Mouse (Mus musculus) lung, embryonic 16.5 days (tissue): Measurements from ENCODE around the gene Sgcb. TPM values are rescaled to one million over a fixed set of nuclear protein-coding genes. Genes with fewer than 3 reads are reported as not detected.
A peak's percentile ranks its signal among the peaks of the same experiment; 100 is the strongest.

Experiments used
- ATAC-seq: fragments of 200-750 bp; cut with Nextera tagmentation; 2 replicates; pipeline ENCODE4 v1.8.0; 2017; ENCODE audit warnings: low read depth, mild to moderate bottlenecking, moderate library complexity
- H3K27ac ChIP-seq: fragments of 300-500 bp; sonication (generic); 2 replicates; pipeline ENCODE4 v1.5.1; 2014; ENCODE audit warnings: mild to moderate bottlenecking, control low read depth, low read length
- H3K27me3 ChIP-seq: fragments of 300-500 bp; sonication (generic); 2 replicates; pipeline ENCODE4 v1.6.1; 2014; ENCODE audit warnings: low read depth, low read length, mixed read lengths; ENCODE audit not compliant: control insufficient read depth, insufficient read depth
- H3K36me3 ChIP-seq: fragments of 300-500 bp; sonication (generic); 2 replicates; pipeline ENCODE4 v1.6.1; 2014; ENCODE audit warnings: low read length; ENCODE audit not compliant: control insufficient read depth, insufficient read depth
- H3K4me1 ChIP-seq: fragments of 300-500 bp; sonication (generic); replicated peaks from 2 replicates; pipeline ENCODE4 v1.6.1; 2014; ENCODE audit warnings: low read length, mixed read lengths; ENCODE audit not compliant: control insufficient read depth, insufficient read depth
- H3K4me2 ChIP-seq: fragments of 300-500 bp; sonication (generic); 2 replicates; pipeline ENCODE4 v1.6.1; 2014; ENCODE audit warnings: low read depth, low read length, control low read depth
- H3K4me3 ChIP-seq: fragments of 300-500 bp; sonication (generic); 2 replicates; pipeline ENCODE4 v1.5.1; 2014; ENCODE audit warnings: mild to moderate bottlenecking, low read length, control low read depth
- H3K9ac ChIP-seq: fragments of 300-500 bp; sonication (generic); 2 replicates; pipeline ENCODE4 v1.6.1; 2014; ENCODE audit warnings: low read length, control low read depth
- H3K9me3 ChIP-seq: fragments of 300-500 bp; sonication (generic); 2 replicates; pipeline ENCODE4 v1.6.1; 2016; ENCODE audit warnings: low read length; ENCODE audit not compliant: control insufficient read depth
- WGBS: fragments of 180-500 bp; shearing (Covaris S2); extraction: QIAGEN DNeasy Blood & Tissue Kit; methylation state at CpG from one replicate; pipeline ENCODE4 v1.1.7; 2014; 5-methylcytosine and 5-hydroxymethylcytosine counted together
- polyA plus RNA-seq: library from polyadenylated mRNA; unstranded; fragments of >200 nt; fragmentation: Nextera tagmentation; extraction: Ambion mirVana; gene quantifications from 2 replicates; pipeline ENCODE4 v1.2.1, GENCODE M21; 2015

Sgcb gene
- polyA plus RNA-seq, 1 experiment from 2014 or later = 33.7 TPM

DNA sequence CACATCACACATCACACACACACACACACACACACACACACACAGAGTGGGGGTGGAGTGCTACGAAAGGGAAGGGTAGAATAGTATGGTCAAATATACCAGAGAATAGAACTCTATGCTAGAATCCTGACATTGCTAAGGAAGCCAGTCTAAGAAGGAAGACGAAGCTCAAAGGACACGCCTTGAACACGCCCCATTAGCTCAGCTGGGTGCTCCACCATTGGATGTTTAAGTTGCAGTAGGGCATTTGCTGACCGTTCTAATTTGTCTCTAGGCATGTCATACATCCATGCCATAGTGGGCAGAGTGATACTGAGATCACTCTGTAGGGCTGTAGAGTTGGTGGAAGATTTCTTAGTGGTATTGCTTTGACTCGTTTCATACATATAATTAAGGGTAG is 35.6 kb upstream of the Sgcb start:
- no peaks in the 10 kb centered on the region for H3K4me1 ChIP-seq
- H3K9ac ChIP-seq = no peak overlapping the region
- no peak overlapping the region for H3K4me3 ChIP-seq
- ATAC-seq = no peak
- H3K36me3 ChIP-seq = no peaks in the 10 kb centered on the region
- H3K27ac ChIP-seq = no peak overlapping the region
- no peak overlapping the region for H3K4me2 ChIP-seq
- H3K27me3 ChIP-seq = no peaks in the 10 kb centered on the region
- no peaks in the 10 kb centered on the region for H3K9me3 ChIP-seq
- WGBS = 78% methylated on average over 6 of the region's 6 CpGs

- Histone ChIP-seq H3K27me3 (no peaks in the 10 kb centered on the region), H3K9me3 (no peaks in the 10 kb centered on the region), H3K27ac (no peak overlapping the region), H3K36me3 (no peaks in the 10 kb centered on the region), H3K4me1 (no peaks in the 10 kb centered on the region), H3K4me3 (peak overlapping the region; percentile 26; the same call in 1 of the 2 replicates), H3K9ac (no peak overlapping the region), H3K4me2 (peak overlapping the region; percentile 42)
- ATAC-seq = no peak; the same call in 1 of the 2 replicates
- 54% methylated on average over 13 of the region's 13 CpGs for WGBS
Observed at GRCm38 (mm10) chr5:73676626-73677025, 29.0 kb upstream of the Sgcb start.

DNA sequence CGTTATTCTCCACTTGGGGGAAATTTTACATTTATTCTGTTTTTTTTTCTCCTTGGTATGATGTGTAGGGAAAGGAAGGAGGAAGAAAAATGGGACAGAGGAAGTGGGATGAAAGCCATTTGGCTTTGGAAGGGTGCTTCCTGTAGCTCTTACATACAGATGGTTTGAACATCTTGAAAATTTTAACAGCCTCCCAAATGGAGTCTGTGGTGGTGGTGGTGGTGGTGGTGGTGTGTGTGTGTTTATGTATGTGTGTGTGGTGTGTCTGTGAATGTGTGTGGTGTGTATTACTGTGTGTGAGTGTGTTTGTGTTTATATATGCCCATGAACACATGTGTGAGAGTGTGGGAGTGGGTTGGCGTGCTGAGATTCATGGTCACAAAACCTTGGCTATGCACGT is 28.0 kb upstream of the Sgcb start:
- no peak overlapping the region for H3K9ac ChIP-seq
- H3K4me2 ChIP-seq = no peak overlapping the region
- H3K4me3 ChIP-seq = no peak overlapping the region
- H3K4me1 ChIP-seq = no peaks in the 10 kb centered on the region
- ATAC-seq = no peak
- no peaks in the 10 kb centered on the region for H3K27me3 ChIP-seq
- no peaks in the 10 kb centered on the region for H3K36me3 ChIP-seq
- H3K27ac ChIP-seq = no peak overlapping the region
- 73% methylated on average over 3 of the region's 3 CpGs for WGBS
- H3K9me3 ChIP-seq = no peaks in the 10 kb centered on the region

- no peaks in the 10 kb centered on the region for H3K4me1 ChIP-seq
- H3K9ac ChIP-seq = no peak overlapping the region
- H3K36me3 ChIP-seq = no peaks in the 10 kb centered on the region
- H3K4me2 ChIP-seq = no peak overlapping the region
- H3K9me3 ChIP-seq = no peaks in the 10 kb centered on the region
- ATAC-seq = no peak
- H3K27me3 ChIP-seq = no peaks in the 10 kb centered on the region
- no peak overlapping the region for H3K27ac ChIP-seq
- no peak overlapping the region for H3K4me3 ChIP-seq
- WGBS = 47% methylated on average over 26 of the region's 26 CpGs
Observed at GRCm38 (mm10) chr5:73669386-73669785, 21.8 kb upstream of the Sgcb start.

DNA sequence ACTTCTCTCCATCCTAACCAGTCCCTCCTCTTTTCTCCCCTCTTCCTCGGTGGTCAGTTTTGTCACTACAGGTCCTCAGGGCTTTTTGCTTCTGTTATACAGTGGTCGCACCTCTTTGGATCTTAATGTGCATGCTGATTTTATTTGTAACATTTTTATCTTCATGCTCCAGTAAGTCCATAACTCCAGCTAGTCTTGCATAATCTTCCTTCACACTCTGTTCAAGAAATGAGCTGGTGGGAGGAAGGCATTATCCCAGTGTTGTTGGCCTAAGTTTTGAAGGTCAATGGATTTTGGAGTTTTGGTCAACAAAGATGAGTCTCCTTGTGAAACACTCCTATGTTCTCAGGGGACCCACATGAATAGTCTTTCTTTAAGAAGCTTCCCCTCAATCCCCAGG is 20.3 kb upstream of the Sgcb start:
- Histone ChIP-seq H3K27ac (no peak overlapping the region), H3K4me2 (no peak overlapping the region), H3K9me3 (no peaks in the 10 kb centered on the region), H3K9ac (no peak overlapping the region), H3K36me3 (no peaks in the 10 kb centered on the region), H3K4me1 (no peaks in the 10 kb centered on the region), H3K4me3 (no peak overlapping the region), H3K27me3 (no peaks in the 10 kb centered on the region)
- 65% methylated on average over 2 of the region's 2 CpGs for WGBS
- no peak for ATAC-seq

- Histone ChIP-seq H3K4me1 (no peaks in the 10 kb centered on the region), H3K27ac (no peak overlapping the region), H3K9me3 (no peaks in the 10 kb centered on the region), H3K9ac (no peak overlapping the region), H3K27me3 (no peaks in the 10 kb centered on the region), H3K4me2 (no peak overlapping the region), H3K36me3 (no peaks in the 10 kb centered on the region), H3K4me3 (no peak overlapping the region)
- 60% methylated on average over 2 of the region's 2 CpGs for WGBS
- ATAC-seq = no peak
Observed at GRCm38 (mm10) chr5:73666695-73667094, 19.1 kb upstream of the Sgcb start.

GRCm38 (mm10) chr5:73651855-73652201 is 4.2 kb upstream of the Sgcb start:
- 0% methylated on average over 4 of the region's 4 CpGs for WGBS
- no peak; the same call in 1 of the 2 replicates for ATAC-seq
- H3K9ac ChIP-seq = no peak overlapping the region
- peaks cover 23% of the 10 kb centered on the region for H3K4me1 ChIP-seq
- no peaks in the 10 kb centered on the region for H3K9me3 ChIP-seq
- H3K4me3 ChIP-seq = peak overlapping the region; percentile 63
- H3K27me3 ChIP-seq = peaks cover 45% of the 10 kb centered on the region
- H3K27ac ChIP-seq = no peak overlapping the region
- peak overlapping the region; percentile 100 for H3K4me2 ChIP-seq
- H3K36me3 ChIP-seq = no peaks in the 10 kb centered on the region

DNA sequence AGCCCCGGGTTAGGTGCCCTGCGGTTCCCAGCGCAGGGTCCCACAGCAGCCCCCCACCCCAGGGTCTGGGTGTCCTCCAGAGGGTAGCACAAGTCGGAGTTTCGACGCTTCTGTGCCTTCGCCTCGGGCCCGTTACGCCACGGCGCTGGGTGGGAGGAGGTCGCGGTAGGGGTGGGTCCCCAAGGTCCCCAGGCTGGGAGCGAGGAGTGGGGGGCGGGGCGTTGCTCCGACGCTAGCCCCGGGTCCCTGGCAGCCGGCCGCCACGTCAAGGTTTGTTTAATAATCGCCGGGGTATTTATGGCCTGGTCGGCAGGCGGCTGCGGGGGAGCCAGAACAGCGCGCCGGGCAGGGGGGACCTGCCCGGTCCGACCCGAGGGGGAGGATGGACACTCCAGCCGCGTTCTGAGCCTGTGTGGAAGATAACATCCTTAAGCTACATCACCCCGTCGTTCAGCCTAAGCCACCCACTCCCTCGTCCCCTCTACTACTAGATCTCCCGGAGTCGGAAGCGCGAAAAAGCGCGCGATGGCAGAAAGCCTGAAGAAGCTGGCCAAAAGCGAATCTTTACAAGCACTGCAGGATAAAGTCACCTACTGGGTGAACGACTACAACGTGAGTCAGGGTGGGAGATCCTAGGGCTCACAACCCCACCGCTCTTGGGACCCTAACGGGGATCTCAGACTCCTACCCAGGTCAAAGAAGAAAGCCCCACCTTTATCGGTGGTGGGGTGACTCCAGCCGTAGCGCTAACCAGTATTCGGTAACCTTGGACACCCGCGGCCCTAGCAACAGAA is 3.7 kb upstream of the Sgcb start, which contains the start of gene Spata18:
Spata18 (plus strand) TSS at position 319 of the 794 bp plus-strand sequence.
- H3K27me3 ChIP-seq = peaks cover 45% of the 10 kb centered on the region
- ATAC-seq = peak; percentile 44

DNA sequence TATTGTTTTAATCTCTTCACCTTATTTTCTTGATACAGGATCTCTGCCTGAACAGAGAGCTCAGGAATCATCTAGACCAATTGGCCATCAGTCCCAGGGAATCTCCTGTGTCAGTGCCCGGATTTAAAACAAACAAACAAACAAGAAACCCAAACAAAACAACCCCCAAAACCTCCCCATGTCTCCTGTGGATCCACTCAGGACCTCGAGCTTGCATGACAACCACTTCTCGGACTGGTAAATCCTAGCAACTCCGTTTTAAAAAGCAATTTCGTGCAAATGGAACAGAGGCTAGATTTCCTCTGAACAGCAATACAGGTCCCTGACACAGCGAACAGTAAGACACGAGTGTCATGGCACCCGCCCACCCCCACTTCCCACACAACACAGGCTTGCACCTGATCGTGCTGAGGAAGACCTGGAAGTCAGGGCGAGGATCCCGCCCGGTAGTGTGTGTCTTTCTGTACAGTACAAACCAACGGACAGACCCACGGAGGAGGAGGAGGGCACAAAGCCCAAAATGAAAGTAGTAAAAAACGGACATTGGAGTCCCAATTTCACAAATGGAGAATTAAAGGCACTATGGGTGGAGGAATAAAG is 2.9 kb upstream of the Sgcb start:
- Histone ChIP-seq H3K36me3 (no peaks in the 10 kb centered on the region), H3K9me3 (no peaks in the 10 kb centered on the region), H3K4me3 (peak overlapping the region; percentile 63), H3K4me2 (peak overlapping the region; percentile 100), H3K27me3 (peaks cover 45% of the 10 kb centered on the region), H3K27ac (no peak overlapping the region), H3K9ac (peak overlapping the region; percentile 57; the same call in 1 of the 2 replicates), H3K4me1 (peaks cover 27% of the 10 kb centered on the region)
- no peak for ATAC-seq
- 3% methylated on average over 15 of the region's 15 CpGs for WGBS

More for the DNA sequence above, 3.7 kb upstream of the Sgcb start, which contains the start of gene Spata18:
- Histone ChIP-seq H3K9me3 (no peaks in the 10 kb centered on the region), H3K4me1 (peaks cover 27% of the 10 kb centered on the region), H3K36me3 (no peaks in the 10 kb centered on the region), H3K9ac (peak within 1 kb of the TSS; percentile 57), H3K4me3 (peak within 1 kb of the TSS; percentile 63), H3K27ac (no peak within 1 kb of the TSS), H3K4me2 (peak within 1 kb of the TSS; percentile 100)
- under 1% methylated on average over 56 of the region's 57 CpGs for WGBS
